Mouse (Mus musculus) cerebellum, adult 11-12 months (tissue): ENCODE measurements around the gene Fap.

Source experiments
- DNase-seq: peaks from one replicate; pipeline ENCODE4 v3.0.0; 2022

The Fap gene

DNA sequence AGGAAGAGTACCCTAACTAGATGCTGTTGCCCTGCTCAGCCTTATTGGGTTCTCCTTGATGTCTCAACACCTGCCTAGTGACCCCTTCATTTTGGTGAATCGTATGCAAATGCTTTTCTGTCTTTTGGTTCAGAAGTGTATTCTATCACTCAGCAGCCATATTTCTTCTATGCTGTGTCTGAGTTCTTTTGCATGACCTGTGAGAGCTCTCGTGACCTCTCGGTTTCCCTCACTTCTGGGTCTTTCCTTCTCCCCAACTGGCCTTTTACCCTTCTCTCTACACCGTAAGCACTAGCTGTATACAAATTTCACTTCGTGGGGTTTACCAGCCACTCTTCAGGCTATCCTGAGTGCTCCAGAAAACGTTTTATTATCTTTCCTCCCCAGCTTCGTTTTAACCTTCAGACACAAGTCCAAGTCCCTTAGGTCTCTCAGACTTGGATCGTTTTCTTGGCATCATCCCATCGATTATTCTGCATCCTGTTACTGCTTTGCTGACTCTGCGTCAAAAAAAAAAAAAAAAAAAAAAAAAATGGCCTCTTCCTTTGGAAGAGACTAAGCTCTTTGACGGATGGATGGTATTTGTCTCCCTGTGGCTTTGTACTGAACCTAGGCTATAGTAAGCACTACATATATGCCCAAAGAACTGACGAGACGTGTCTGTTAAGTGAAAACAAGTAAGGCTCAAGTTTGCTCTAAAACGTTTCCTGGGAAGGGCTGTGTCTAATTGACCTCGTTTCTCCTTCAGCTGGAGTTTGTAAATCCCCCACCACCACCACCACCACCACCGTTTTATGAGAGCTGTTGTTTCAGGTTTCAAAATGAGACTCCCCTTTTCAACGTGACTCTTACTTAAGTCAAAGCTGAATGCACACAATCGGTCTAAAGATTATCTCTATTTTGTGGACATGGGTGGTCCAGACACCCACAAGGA is 114.4 kb downstream of the Fap start:
- DNase-seq: no peak

DNA sequence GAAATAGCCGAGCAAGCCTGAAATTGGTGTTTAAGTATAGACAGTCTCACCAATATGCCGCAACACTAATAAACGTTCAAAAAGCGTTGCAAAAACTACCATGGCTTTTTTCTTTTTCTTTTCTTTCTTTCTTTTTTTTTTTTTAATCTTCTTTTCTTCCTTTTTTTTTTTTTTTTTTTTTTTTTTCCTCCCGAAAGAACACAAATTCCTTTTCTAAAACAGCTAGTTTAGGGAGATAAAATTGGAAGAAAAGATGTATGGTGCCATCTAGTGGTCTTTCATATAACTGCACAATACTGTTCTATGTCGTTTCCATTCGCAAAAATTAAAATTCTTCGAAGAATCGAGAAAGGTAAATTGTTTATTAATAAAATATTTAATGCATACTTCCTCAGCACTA is 115.8 kb downstream of the Fap start:
- DNase-seq: no peak

- no peak for DNase-seq
Observed at GRCm38 (mm10) chr2:62454991-62455390, 118.9 kb downstream of the Fap start.

- DNase-seq: no peak
Observed at GRCm38 (mm10) chr2:62454033-62454432, 119.8 kb downstream of the Fap start.
